Mouse (Mus musculus): Measurements from ENCODE around the gene Gm16485. TPM values are rescaled to one million over a fixed set of nuclear protein-coding genes. Genes with fewer than 3 reads are reported as not detected.

Gene Gm16485
- polyA plus RNA-seq, 1 experiment from 2014 or later = 0.18 TPM

Other genes starting within 250 kb of the Gm16485 start
- 0.84 and 1.3 TPM in 2 replicates for gene Pgr, start 72.0 kb upstream of the Gm16485 start, polyA plus RNA-seq (2015; fragmentation: Nextera tagmentation; extraction: Ambion mirVana)

All from forebrain, embryonic 15.5 days (tissue).